Mouse (Mus musculus): Measurements from ENCODE around the gene Rnf180. TPM values are rescaled to one million over a fixed set of nuclear protein-coding genes. Genes with fewer than 3 reads are reported as not detected.

Rnf180 gene
- 1.2 TPM in 1 of 2 replicates, not detected in the other for total RNA-seq (2017)

GRCm38 (mm10) chr13:105294715-105295114, at the start of gene Rnf180:
Gene Rnf180 (minus strand): TSS chr13:105294815.
- no peak for ATAC-seq (ENCODE audit: extremely low read depth, insufficient number of reproducible peaks, low FRiP score, poor library complexity, severe bottlenecking)

- ATAC-seq (ENCODE audit: extremely low read depth, insufficient number of reproducible peaks, low FRiP score, poor library complexity, severe bottlenecking): no peak
Observed at GRCm38 (mm10) chr13:105331199-105331968, 36.8 kb upstream of the Rnf180 start.

GRCm38 (mm10) chr13:105326946-105327345, 32.3 kb upstream of the Rnf180 start:
- ATAC-seq (ENCODE audit: extremely low read depth, insufficient number of reproducible peaks, low FRiP score, poor library complexity, severe bottlenecking): no peak

GRCm38 (mm10) chr13:105316926-105317325, 22.3 kb upstream of the Rnf180 start:
- ATAC-seq (ENCODE audit: extremely low read depth, insufficient number of reproducible peaks, low FRiP score, poor library complexity, severe bottlenecking): no peak

- ATAC-seq (ENCODE audit: extremely low read depth, insufficient number of reproducible peaks, low FRiP score, poor library complexity, severe bottlenecking): no peak
Observed at GRCm38 (mm10) chr13:105316009-105316408, 21.4 kb upstream of the Rnf180 start.

DNA sequence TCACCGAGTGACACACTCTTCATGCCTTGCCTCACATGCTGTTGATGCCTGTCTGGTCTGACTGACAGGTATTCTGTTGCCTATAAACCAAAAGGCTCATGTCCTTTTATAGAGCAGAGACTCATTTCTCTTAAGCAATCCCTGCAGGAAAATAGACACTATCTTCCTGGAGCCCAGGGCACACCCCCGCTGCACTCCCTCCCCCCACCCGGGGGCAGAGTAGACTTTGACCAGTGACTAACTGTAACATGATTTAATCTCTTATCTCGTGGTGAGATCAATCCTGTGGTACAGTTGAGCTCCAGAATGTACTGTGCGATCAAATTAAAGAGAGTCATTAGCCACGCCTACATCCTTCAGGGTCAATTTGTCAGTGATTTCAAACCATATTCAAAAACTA, 18.1 kb upstream of the Rnf180 start:
- no peak for ATAC-seq (ENCODE audit: extremely low read depth, insufficient number of reproducible peaks, low FRiP score, poor library complexity, severe bottlenecking)

- ATAC-seq (ENCODE audit: extremely low read depth, insufficient number of reproducible peaks, low FRiP score, poor library complexity, severe bottlenecking): peak; percentile 95
Observed at GRCm38 (mm10) chr13:105310562-105310961, 15.9 kb upstream of the Rnf180 start.

DNA sequence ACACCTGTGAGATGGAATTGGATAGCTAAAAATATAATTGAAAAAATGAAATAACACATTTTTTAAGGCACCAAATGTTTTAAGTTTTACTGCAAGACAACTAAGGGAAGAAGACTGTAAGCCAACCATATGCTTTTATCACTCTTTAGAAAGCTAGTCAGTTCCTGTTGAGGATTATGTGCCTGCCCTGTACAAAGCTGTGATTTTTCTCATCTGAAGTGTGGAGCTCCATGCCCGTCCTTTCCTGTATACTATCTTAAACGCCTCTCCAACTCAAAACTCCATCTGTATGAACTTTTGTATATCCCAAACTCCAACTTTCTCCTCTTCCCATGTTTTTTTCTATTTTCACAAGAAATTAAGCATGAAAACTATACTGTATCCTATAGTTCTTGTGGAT, 10.9 kb upstream of the Rnf180 start:
- ATAC-seq (ENCODE audit: extremely low read depth, insufficient number of reproducible peaks, low FRiP score, poor library complexity, severe bottlenecking): no peak

- no peak for ATAC-seq (ENCODE audit: extremely low read depth, insufficient number of reproducible peaks, low FRiP score, poor library complexity, severe bottlenecking)
Observed at GRCm38 (mm10) chr13:105304054-105304453, 9.4 kb upstream of the Rnf180 start.

GRCm38 (mm10) chr13:105300009-105300346, 5.4 kb upstream of the Rnf180 start:
- peak; percentile 55; the same call in 1 of the 2 replicates for ATAC-seq (ENCODE audit: extremely low read depth, insufficient number of reproducible peaks, low FRiP score, poor library complexity, severe bottlenecking)

DNA sequence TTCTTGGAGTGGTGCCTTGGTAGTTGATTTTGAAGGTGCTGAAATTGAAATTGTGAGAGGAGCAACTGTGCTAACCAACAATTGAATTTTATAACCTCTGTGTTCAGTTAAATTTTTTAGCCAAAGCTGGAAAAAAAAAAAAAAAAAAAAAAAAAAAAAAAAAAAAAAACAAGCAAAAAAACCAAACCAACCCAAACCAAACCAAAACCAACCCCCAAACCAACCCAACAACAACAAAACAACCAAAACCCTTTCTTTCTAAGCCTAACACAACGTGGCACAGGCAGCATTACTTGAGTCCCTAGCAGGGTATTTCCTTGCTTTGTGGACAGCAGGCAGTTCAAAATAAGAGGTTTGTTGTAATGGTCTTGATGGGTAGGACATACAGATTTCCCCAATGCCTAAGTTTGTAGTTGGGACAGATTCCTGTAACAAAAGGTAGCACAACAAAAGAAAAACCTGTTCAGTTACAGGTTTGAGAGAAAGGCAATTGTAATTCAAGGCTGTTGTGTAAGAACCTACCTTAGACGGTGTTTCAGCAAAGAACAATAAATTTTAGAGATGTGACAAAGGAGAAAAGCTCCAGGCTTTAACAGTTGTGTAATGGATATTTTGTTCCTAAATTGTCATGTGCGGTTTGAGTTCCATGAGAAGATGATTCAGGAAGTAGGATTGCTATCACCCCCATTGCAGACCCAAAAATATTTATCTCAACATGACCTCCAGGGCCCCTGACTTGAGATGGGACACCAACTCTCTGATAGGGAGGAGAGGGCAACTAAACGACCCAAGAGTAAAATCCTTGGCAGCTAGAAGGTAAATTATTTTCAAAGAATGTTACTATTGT, 4.8 kb upstream of the Rnf180 start:
- ATAC-seq (ENCODE audit: extremely low read depth, insufficient number of reproducible peaks, low FRiP score, poor library complexity, severe bottlenecking): no peak

DNA sequence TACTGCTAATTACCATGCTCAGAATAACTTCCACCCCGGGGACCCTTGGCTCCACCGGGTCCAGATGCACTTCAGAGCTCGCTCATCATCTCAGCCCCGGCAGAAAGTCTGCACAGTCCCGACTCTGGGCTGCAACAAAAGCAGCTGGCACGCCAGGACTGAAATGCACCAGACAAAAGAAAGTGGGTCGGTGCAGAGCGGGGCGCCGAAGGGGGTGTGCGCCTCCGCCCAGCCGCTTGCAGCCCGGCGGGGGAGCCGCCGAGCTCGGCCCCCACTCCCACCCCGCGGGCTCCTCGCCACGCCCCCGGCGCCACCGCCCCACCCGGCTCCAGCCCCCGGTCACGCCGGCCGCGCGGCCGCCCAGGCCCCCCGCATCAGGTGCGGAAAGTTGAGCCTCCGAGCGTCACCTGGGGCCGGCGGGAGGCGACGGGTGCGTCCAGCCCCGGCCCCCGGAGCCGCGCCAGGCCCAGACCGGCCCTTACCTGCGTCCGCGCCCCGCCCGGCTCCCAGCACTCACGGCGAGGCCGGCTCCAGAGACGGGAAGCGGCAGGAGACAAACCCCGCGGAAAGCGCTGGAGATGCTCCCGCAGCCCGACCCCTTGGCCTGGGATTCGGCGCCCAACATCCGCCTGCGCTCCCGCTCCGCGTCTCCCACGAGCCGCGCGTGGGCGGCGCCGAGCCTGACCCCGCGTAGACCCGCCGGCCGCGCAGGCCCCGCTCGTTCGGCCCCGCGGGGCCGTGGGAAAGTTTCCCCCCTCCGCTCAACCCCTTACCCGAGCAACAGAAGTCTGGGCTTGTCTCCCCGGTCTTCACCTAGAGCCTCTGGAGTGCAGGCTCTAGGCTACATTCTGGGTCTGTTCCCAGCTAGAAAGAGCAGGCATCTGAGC, 591 bp downstream of the Rnf180 start:
- no peak for ATAC-seq (ENCODE audit: extremely low read depth, insufficient number of reproducible peaks, low FRiP score, poor library complexity, severe bottlenecking)

DNA sequence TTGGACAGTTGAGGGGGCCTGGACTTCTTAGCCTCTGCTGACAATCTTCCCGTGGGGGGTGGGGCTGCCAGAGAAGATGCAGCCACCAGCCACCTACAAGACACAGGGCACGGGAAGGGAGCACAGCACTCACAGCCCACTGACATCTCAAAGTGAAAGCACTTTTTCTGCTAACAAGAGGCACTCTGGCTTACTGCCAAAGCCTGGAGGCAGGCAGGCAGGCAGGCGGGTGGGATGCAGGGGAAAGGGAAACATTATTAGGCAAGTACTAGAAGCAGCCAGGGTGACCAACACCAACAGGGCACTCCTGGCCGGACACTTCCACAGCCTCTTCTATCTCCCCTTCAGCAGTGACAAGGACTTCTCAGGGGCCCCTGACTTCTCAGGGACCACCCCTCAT, 2.8 kb downstream of the Rnf180 start:
- ATAC-seq (ENCODE audit: extremely low read depth, insufficient number of reproducible peaks, low FRiP score, poor library complexity, severe bottlenecking): no peak

- ATAC-seq (ENCODE audit: extremely low read depth, insufficient number of reproducible peaks, low FRiP score, poor library complexity, severe bottlenecking): no peak
Observed at GRCm38 (mm10) chr13:105290594-105290993, 4.0 kb downstream of the Rnf180 start.

GRCm38 (mm10) chr13:105290021-105290420, 4.6 kb downstream of the Rnf180 start:
- no peak for ATAC-seq (ENCODE audit: extremely low read depth, insufficient number of reproducible peaks, low FRiP score, poor library complexity, severe bottlenecking)

GRCm38 (mm10) chr13:105279397-105280018, 15.1 kb downstream of the Rnf180 start:
- no peak for ATAC-seq (ENCODE audit: extremely low read depth, insufficient number of reproducible peaks, low FRiP score, poor library complexity, severe bottlenecking)

DNA sequence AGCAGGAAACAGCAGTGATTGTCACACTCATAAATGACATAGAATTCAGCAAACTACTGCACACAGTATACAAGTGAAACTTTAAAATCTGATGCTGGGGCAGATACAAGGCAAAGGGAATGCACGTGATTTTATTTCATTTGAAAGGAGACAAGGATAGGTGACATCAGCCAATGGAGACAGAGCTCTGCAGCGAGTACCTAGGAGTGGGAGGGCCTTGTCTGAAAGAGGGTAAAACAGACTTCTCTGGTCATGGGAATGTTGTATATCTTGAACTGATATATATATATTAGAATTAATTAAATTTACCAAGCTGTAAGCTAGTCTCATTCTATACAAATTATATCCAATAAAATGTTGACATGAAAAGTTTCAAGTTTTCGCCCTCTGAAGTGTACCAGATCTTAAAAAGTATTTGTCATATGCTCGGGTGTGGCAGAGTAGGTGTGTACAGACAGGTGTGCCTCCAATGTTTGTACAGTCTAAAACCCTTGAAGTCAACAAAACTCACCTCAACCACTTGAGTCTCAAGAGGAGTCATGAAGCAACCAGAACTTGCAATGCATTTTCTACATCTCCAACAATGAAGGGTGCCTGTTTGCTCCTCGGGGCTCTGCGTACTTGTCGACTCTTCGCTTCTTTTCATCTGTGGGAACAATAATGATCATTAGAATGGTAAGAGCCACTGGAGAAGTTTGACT, 24.1 kb downstream of the Rnf180 start:
- no peak for ATAC-seq (ENCODE audit: extremely low read depth, insufficient number of reproducible peaks, low FRiP score, poor library complexity, severe bottlenecking)

DNA sequence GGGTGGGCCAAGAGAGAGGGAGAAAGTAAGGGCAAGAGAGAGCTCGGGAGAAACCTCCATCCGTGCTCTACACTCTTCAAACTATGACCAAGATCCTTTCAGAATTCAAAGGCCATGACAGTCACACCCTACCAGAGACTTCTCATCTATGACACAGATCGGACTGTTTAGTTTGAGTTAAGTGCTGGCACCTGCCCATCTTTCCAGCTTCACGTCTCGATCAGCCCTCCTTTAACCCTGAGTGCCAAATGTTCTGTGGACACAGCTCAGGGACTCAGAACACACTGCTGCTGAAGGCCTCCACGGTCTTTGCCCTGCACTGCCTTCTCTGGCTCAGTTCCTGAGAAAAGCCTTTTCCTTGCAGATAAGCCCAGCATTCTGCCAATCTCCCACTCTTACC, 27.2 kb downstream of the Rnf180 start:
- no peak for ATAC-seq (ENCODE audit: extremely low read depth, insufficient number of reproducible peaks, low FRiP score, poor library complexity, severe bottlenecking)

Data from neutrophil, adult 5-6 weeks (primary cell).